Mouse (Mus musculus) stomach, embryonic 15.5 days (tissue): ENCODE measurements around the gene Shmt2. TPM values are rescaled to one million over a fixed set of nuclear protein-coding genes. Genes with fewer than 3 reads are reported as not detected.

ENCODE experiments used
- ATAC-seq: fragments of 200-750 bp; cut with Nextera tagmentation; 2 replicates; pipeline ENCODE4 v1.8.0; 2017; ENCODE audit warnings: low read depth, moderate number of reproducible peaks, moderate TSS enrichment; ENCODE audit not compliant: insufficient read depth, low FRiP score
- H3K27ac ChIP-seq: fragments of 300-500 bp; sonication (generic); 2 replicates; pipeline ENCODE4 v1.5.1; 2015; ENCODE audit warnings: mild to moderate bottlenecking, inconsistent platforms
- H3K27me3 ChIP-seq: fragments of 300-500 bp; sonication (generic); replicated peaks from 2 replicates; pipeline ENCODE4 v1.6.1; 2015; ENCODE audit warnings: inconsistent platforms
- H3K36me3 ChIP-seq: fragments of 300-500 bp; sonication (generic); 2 replicates; pipeline ENCODE4 v1.6.1; 2015; ENCODE audit warnings: inconsistent platforms
- H3K4me1 ChIP-seq: fragments of 300-500 bp; sonication (generic); 2 replicates; pipeline ENCODE4 v1.6.1; 2015; ENCODE audit warnings: inconsistent platforms
- H3K4me2 ChIP-seq: fragments of 300-500 bp; sonication (generic); 2 replicates; pipeline ENCODE4 v1.6.1; 2015; ENCODE audit warnings: mild to moderate bottlenecking, inconsistent platforms
- H3K4me3 ChIP-seq: fragments of 300-500 bp; sonication (generic); replicated peaks from 2 replicates; pipeline ENCODE4 v1.5.1; 2015; ENCODE audit warnings: inconsistent platforms
- H3K9ac ChIP-seq: fragments of 300-500 bp; sonication (generic); 2 replicates; pipeline ENCODE4 v1.6.1; 2015; ENCODE audit warnings: inconsistent platforms
- H3K9me3 ChIP-seq: fragments of 300-500 bp; sonication (generic); 2 replicates; pipeline ENCODE4 v1.6.1; 2016; ENCODE audit warnings: inconsistent platforms
- WGBS: fragments of 180-500 bp; shearing (Covaris S2); methylation state at CpG from one replicate; pipeline ENCODE4 v1.1.7; 2015; 5-methylcytosine and 5-hydroxymethylcytosine counted together
- polyA plus RNA-seq: library from polyadenylated mRNA; unstranded; fragments of >200 nt; fragmentation: Nextera tagmentation; extraction: Ambion mirVana; gene quantifications from 2 replicates; pipeline ENCODE4 v1.2.1, GENCODE M21; 2015

The Shmt2 gene
- polyA plus RNA-seq, 1 experiment from 2014 or later = 142 TPM

DNA sequence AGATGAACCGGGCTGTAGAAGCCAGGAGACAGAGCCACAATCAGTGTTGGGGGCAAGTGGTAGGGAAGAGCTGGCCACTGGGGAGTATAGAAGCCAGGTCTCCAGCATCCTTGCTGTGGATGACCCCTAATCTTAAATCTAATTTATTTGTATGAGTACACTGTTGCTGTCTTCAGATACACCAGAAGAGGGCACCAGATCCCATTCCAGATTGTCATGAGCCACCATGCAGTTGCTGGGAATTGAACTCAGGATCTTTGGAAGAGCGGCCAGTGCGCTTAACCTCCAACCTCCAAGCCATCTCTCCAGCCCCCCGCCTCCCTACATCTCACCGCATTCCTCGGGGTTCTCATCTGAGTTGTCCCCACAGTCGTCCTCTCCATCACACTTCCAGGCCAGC, 24.3 kb upstream of the Shmt2 start:
- ATAC-seq = no peak
- Histone ChIP-seq H3K4me3 (no peak overlapping the region), H3K9ac (no peak overlapping the region), H3K4me1 (no peaks in the 10 kb centered on the region), H3K4me2 (no peak overlapping the region), H3K9me3 (no peaks in the 10 kb centered on the region), H3K36me3 (peaks cover 80% of the 10 kb centered on the region), H3K27me3 (no peaks in the 10 kb centered on the region), H3K27ac (no peak overlapping the region)
- 88% methylated on average over 7 of the region's 7 CpGs for WGBS

DNA sequence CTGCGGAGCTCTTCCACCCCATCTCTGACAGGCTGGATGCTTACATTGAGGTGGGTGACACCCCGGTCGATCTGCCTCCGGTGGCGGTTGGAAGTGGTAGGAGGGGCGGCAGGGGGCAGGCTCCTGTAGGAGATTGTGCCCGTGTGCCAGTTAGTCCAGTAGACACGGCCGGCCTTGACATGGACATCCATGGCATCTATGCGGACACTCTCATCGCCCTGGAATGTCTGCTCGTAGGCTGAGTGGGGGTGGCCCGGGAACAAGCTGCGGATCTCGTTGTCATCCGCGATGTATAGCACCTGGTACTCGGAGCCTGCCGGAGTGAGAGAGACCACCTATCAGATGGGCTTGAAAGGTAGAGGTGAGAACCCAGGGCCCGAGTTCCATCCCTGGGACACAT, 22.1 kb upstream of the Shmt2 start:
- H3K9me3 ChIP-seq = no peaks in the 10 kb centered on the region
- 87% methylated on average over 20 of the region's 20 CpGs for WGBS
- H3K9ac ChIP-seq = no peak overlapping the region
- no peak overlapping the region for H3K27ac ChIP-seq
- peaks cover 74% of the 10 kb centered on the region for H3K36me3 ChIP-seq
- H3K4me1 ChIP-seq = no peaks in the 10 kb centered on the region
- no peak overlapping the region for H3K4me3 ChIP-seq
- no peak overlapping the region for H3K4me2 ChIP-seq
- no peaks in the 10 kb centered on the region for H3K27me3 ChIP-seq
- ATAC-seq = no peak

DNA sequence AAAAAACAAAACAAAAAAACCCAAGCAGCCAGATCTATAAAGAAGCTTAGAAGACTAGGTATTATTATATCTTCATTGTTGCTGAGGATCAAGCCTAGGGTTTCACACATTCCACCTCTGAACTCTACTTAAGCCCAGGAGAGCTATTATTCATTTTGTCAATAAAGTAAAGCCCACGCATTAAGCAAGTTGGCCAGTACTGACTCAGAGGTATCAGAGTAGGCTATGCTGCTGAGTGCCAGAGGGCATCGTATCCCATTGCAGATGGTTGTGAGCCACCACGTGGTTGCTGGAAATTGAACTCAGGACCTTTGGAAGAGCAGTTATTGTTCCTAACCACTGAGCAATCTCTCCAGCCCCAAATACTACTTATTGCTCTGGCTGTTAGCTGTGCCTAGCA, 21.7 kb upstream of the Shmt2 start:
- no peak overlapping the region for H3K4me3 ChIP-seq
- no peaks in the 10 kb centered on the region for H3K4me1 ChIP-seq
- no peaks in the 10 kb centered on the region for H3K27me3 ChIP-seq
- 63% methylated on average over 3 of the region's 3 CpGs for WGBS
- H3K36me3 ChIP-seq = peaks cover 78% of the 10 kb centered on the region
- H3K4me2 ChIP-seq = no peak overlapping the region
- no peak overlapping the region for H3K9ac ChIP-seq
- no peak overlapping the region for H3K27ac ChIP-seq
- no peaks in the 10 kb centered on the region for H3K9me3 ChIP-seq
- no peak for ATAC-seq

DNA sequence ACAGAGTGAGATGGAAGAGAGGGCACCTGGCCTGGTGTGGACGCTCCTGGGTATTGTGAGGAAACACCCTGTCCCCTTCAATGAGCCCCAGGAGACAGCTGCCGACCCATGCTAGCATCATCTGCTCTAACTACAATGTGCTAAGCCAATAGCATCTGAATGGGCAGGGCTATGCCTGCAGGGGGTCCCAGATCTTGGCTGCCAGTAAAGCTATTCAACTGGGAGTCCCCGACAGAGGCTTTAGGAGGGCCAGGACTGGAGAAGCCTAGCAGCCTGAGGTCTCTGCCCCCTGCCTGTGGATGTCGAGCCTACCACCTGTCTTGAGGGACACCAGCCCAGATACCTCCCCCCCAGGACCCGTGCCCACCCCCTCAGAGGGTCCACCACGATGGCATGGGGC, 20.5 kb upstream of the Shmt2 start:
- Histone ChIP-seq H3K27me3 (no peaks in the 10 kb centered on the region), H3K9me3 (no peaks in the 10 kb centered on the region), H3K36me3 (peaks cover 68% of the 10 kb centered on the region), H3K4me1 (no peaks in the 10 kb centered on the region), H3K4me2 (no peak overlapping the region), H3K9ac (no peak overlapping the region), H3K27ac (no peak overlapping the region), H3K4me3 (no peak overlapping the region)
- WGBS = 62% methylated on average over 6 of the region's 6 CpGs
- ATAC-seq = no peak

DNA sequence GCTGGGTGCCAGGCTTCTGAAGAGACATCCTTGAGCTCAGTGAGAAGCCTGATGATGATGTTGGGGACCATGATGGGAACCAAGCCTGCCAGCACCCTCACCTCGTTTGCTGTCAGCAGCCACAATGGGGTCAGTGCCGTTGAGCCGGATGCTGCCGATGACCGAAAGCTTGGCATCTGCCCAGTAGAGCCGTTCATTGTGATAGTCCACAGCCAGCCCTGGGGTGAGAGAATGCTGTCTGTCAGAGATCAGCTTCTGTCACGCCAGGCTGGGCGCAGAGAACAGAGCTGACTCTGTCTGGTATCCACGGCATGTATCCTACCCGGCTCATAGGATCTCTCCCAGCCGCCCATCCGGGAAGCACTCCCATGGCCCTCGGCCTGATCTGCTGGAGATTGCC, 19.8 kb upstream of the Shmt2 start:
- Histone ChIP-seq H3K4me3 (no peak overlapping the region), H3K9me3 (no peaks in the 10 kb centered on the region)

DNA sequence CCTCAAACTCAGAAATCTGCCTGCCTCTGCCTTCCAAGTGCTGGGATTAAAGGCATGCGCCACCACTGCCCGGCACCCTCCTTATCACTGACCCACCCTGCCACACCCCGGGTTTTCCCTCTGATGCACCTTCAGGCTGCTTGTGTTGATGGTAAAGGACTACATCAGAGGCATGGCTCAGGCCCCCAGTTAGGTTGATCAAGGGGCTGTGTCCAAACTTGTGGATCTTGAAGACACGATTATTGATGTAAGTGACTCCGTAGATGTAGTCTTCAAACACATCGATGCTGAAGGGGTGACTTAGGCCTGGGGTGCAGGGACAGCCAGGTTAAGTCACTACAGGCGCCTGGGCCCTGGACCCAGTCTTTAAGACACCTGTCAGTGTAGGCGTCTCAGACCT, 19.3 kb upstream of the Shmt2 start:
- no peaks in the 10 kb centered on the region for H3K9me3 ChIP-seq
- no peaks in the 10 kb centered on the region for H3K4me1 ChIP-seq
- H3K27ac ChIP-seq = no peak overlapping the region
- no peak overlapping the region for H3K9ac ChIP-seq
- no peak overlapping the region for H3K4me3 ChIP-seq
- no peak overlapping the region for H3K4me2 ChIP-seq
- H3K27me3 ChIP-seq = peaks cover 5% of the 10 kb centered on the region; the same call in 1 of the 2 replicates
- WGBS = 95% methylated on average over 8 of the region's 8 CpGs
- no peak for ATAC-seq
- peaks cover 57% of the 10 kb centered on the region for H3K36me3 ChIP-seq

More for the DNA sequence above, 19.8 kb upstream of the Shmt2 start:
- Histone ChIP-seq H3K27me3 (0 out of 2 replicates have a peak, but pooled peaks cover under 1% of the 10 kb centered on the region), H3K36me3 (peaks cover 63% of the 10 kb centered on the region), H3K4me2 (no peak overlapping the region), H3K27ac (no peak overlapping the region), H3K9ac (no peak overlapping the region), H3K4me1 (no peaks in the 10 kb centered on the region)
- no peak for ATAC-seq
- 92% methylated on average over 13 of the region's 13 CpGs for WGBS

DNA sequence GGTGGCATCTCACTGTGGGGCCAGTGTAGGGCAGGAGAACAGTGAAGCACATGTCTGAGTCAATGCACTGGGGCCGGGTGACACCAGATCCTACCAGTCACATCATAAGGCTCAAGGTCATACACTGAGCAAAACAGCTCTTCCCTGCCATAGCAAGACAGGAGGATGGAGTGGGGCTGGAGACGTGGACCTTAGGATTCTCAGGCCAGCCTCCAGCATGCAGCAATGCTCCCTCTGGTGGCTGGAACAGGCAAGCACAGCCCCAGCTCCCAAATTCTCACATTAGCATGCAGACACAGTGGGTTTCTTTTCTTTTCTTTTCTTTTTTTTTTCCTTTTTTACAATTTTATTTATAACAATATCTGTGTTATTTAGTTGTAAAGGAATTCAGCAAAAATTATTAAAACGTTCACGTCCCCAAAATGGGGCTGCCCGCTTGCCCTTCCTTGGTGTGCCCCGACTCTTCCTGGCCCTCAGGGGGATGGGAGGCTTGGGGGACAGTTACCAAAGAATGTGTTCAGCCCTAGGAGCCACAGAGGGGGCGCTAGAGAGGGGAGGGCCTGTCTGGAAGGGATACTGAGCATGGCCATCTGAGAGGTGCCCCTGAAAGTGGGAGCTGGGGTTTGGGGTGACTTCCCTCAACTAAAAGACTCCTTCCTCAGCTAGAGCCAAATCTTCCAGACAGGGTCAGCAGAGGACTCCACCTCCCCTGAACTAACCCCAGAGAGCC, 15.8 kb upstream of the Shmt2 start:
- WGBS = 25% methylated on average over 7 of the region's 7 CpGs
- Histone ChIP-seq H3K27me3 (peaks cover 40% of the 10 kb centered on the region), H3K4me2 (no peak overlapping the region), H3K36me3 (peaks cover 30% of the 10 kb centered on the region), H3K4me3 (no peak overlapping the region), H3K9ac (no peak overlapping the region), H3K4me1 (peaks cover 20% of the 10 kb centered on the region), H3K27ac (no peak overlapping the region), H3K9me3 (no peaks in the 10 kb centered on the region)
- ATAC-seq = no peak

DNA sequence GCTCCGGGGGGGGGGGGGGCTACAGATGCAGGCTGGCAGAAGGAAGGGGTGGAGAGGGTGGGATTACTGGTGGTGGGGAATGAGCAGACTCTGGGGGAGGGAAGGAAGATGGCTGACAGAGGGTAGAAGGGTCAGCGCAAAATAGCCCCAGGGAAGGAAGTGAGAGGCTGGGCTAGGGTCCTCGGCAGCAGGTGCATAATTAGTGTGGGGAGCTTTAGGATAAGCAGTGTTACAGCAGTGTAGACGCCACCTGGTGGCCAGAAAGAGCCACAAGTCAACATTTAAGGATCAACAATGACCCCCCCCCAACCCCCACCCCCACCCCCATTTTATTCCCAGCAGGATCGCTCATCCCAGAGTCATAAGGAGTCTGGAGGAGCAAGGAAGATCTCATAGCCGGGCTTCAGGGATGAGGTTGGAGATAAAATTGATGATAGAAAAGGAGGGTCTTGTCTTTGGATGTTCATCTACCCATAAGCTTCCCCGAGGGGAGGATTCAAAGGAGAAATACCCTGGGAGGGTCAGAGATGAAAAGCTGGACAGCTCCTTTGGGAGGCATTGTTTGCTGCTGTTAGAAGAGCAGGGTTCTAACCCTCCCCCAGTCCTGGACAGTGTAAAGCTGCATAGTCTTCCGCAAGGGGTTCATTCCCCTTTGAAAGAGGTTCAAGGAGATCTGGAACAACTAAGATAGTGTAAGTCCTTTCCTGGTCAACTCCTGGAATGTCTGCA, 14.5 kb upstream of the Shmt2 start:
- Histone ChIP-seq H3K4me3 (no peak overlapping the region), H3K27me3 (peaks cover 52% of the 10 kb centered on the region)
- ATAC-seq = no peak

DNA sequence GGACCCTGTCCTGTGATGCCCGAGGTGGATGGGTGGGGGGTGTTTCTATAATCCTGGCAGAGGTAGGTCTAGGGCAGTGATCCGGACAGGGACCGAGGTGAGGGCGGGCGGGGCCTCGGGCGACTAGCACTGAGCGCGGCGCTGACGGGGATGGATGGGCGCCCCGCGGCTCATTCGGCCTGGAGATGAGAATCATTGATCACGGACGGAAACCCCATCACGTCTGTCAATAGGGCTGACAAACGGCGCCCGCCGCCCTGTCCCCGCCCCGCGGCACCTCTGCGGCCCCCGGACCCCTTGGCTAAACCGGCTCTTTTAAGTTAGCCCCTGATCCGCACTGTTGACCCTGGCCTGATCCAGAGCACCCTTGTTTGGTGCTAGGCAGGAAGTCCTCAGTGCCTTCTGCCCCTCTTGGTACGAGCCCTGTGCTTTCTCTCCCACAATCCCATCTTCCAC, 12.7 kb upstream of the Shmt2 start:
- H3K9ac ChIP-seq = no peak overlapping the region
- peak overlapping the region; percentile 96 for H3K4me2 ChIP-seq
- no peak overlapping the region for H3K27ac ChIP-seq
- H3K9me3 ChIP-seq = no peaks in the 10 kb centered on the region
- WGBS = 2% methylated on average over 30 of the region's 30 CpGs
- H3K4me1 ChIP-seq = peaks cover 24% of the 10 kb centered on the region
- peaks cover 9% of the 10 kb centered on the region; the same call in 1 of the 2 replicates for H3K36me3 ChIP-seq
- peak overlapping the region; percentile 43 for H3K4me3 ChIP-seq
- H3K27me3 ChIP-seq = peaks cover 70% of the 10 kb centered on the region
- peak; percentile 15; the same call in 1 of the 2 replicates for ATAC-seq

More for the DNA sequence above, 14.5 kb upstream of the Shmt2 start:
- WGBS = 11% methylated on average over 8 of the region's 8 CpGs
- no peak overlapping the region for H3K27ac ChIP-seq
- peaks cover 20% of the 10 kb centered on the region for H3K4me1 ChIP-seq
- H3K36me3 ChIP-seq = peaks cover 20% of the 10 kb centered on the region
- H3K9me3 ChIP-seq = no peaks in the 10 kb centered on the region
- no peak overlapping the region for H3K4me2 ChIP-seq
- H3K9ac ChIP-seq = no peak overlapping the region

DNA sequence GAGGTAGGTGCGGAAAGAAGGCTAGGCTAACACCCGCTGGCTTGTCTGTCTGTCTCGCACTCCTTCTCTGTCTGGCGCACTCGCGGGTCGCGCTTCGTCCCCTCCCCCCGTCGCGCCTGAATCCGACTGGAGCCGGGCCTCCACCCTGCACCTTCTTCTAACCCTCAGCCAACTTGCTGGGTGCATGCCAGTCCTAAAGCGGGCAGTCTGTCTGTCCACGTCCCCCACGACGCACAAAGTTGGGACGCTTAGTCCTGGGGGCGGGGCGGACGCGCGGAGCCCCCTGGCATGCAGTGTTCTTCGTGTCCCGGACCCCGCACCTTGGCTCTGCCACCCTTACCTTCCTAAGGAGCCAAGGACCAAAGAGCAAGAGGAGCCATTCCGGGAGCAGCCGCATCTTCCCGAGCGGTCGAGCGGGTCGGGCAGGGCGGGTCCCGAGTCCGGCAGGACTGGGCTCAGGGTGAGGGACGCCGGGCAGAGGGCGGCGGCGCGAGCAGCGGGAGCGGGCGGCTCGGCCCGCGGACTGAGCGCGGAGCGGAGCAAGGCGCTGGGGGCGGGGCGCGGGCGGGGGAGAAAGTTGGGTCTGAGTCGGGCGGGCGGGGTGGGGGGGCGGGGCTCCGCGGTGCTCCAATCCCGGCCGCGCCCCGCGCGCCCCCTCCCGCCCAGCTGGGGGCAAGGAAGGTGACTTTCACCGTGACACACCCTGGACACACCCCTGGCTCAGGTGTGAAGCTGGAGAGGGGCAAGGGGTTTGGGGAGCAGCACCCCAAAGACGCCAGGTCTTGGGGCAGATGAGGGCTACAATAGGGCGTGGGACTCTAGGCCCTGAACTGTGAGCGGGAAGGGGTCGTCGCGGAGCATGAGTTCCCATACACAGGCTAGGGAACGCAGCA, 12.0 kb upstream of the Shmt2 start, which contains the start of gene Nxph4:
Nxph4 (minus strand) TSS at position 524 of the 893 bp plus-strand sequence.
- Histone ChIP-seq H3K4me1 (peaks cover 24% of the 10 kb centered on the region), H3K36me3 (peaks cover 3% of the 10 kb centered on the region; the same call in 1 of the 2 replicates), H3K27me3 (peaks cover 77% of the 10 kb centered on the region), H3K4me2 (peak within 1 kb of the TSS; percentile 96), H3K9ac (no peak within 1 kb of the TSS), H3K27ac (no peak within 1 kb of the TSS), H3K9me3 (no peaks in the 10 kb centered on the region), H3K4me3 (peak within 1 kb of the TSS; percentile 43)
- under 1% methylated on average over 63 of the region's 78 CpGs for WGBS
- peak; percentile 18; the same call in 1 of the 2 replicates for ATAC-seq

DNA sequence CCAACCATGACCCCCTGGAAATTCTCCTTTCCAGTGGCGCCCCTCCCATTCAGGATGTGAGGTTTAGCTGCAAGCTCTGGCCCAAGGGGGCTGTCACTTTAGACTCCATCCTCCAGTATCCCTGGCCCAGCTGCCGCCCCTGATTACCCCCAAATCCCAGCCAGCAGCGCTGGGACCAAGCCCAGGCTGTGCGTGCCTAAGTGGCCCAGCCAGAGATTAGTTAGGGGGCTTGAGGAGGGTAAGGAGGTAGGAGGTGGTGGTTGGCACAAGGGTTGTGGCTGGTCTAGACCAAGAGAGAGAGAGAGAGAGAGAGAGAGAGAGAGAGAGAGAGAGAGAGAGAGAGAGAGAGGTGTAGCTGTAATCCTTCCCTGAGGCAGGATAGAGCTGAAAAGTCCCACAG, 9.3 kb upstream of the Shmt2 start:
- Histone ChIP-seq H3K4me1 (peaks cover 31% of the 10 kb centered on the region), H3K27me3 (peaks cover 99% of the 10 kb centered on the region), H3K27ac (no peak overlapping the region), H3K4me3 (no peak overlapping the region), H3K9ac (no peak overlapping the region), H3K9me3 (no peaks in the 10 kb centered on the region), H3K36me3 (no peaks in the 10 kb centered on the region), H3K4me2 (no peak overlapping the region)
- ATAC-seq = no peak
- 2% methylated on average over 4 of the region's 4 CpGs for WGBS
